Mouse (Mus musculus): ENCODE data around the gene Olfr1211. TPM values are rescaled to one million over a fixed set of nuclear protein-coding genes. Genes with fewer than 3 reads are reported as not detected.

The Olfr1211 gene
- total RNA-seq (2021), result not detected
- long read RNA-seq, experiment 1, result 0 reads
- long read RNA-seq, experiment 2, result 0 reads

GRCm38 (mm10) chr2:88938011-88938410 is at the start of gene Olfr1211:
Gene Olfr1211 (minus strand): TSS chr2:88938111.
- no peak for DNase-seq

GRCm38 (mm10) chr2:88980181-88980580 is 42.3 kb upstream of the Olfr1211 start, which contains the start of gene Gm13762:
Gene Gm13762 (minus strand): TSS chr2:88980281.
- DNase-seq, result no peak

GRCm38 (mm10) chr2:88953669-88954068 is 15.8 kb upstream of the Olfr1211 start, which contains the start of gene Olfr1212:
Gene Olfr1212 (plus strand): TSS chr2:88953969.
- no peak for DNase-seq

- no peak for DNase-seq
These were observed 22.9 kb downstream of the Olfr1211 start, which contains the start of gene Olfr1209 for GRCm38 (mm10) chr2:88915057-88915456. Gene Olfr1209 (minus strand): TSS chr2:88915157.

- no peak for DNase-seq
These were observed 35.7 kb downstream of the Olfr1211 start, which contains the start of gene Olfr1208 for GRCm38 (mm10) chr2:88902211-88902610. Gene Olfr1208 (minus strand): TSS chr2:88902311.

Other genes starting within 250 kb of the Olfr1211 start
- not detected for gene Olfr1195, start 248.9 kb downstream of the Olfr1211 start, total RNA-seq (2021)
- gene Olfr1196, start 233.5 kb downstream of the Olfr1211 start, total RNA-seq (2021), result not detected
- gene Olfr1197, start 205.7 kb downstream of the Olfr1211 start, total RNA-seq (2021), result not detected
- not detected for gene Olfr1198, start 186.7 kb downstream of the Olfr1211 start, total RNA-seq (2021)
- gene Olfr1199, start 177.6 kb downstream of the Olfr1211 start, total RNA-seq (2021), result not detected
- gene Olfr1200, start 167.6 kb downstream of the Olfr1211 start, total RNA-seq (2021), result not detected
- not detected for gene Olfr1201, start 145.1 kb downstream of the Olfr1211 start, total RNA-seq (2021)
- gene Olfr1202, start 123.6 kb downstream of the Olfr1211 start, total RNA-seq (2021), result not detected
- not detected for gene Olfr1205, start 108.4 kb downstream of the Olfr1211 start, total RNA-seq (2021)
- not detected for gene Olfr1204, start 88.8 kb downstream of the Olfr1211 start, total RNA-seq (2021)
- gene Olfr1206, start 74.9 kb downstream of the Olfr1211 start, total RNA-seq (2021), result not detected
- gene Olfr1208, start 35.8 kb downstream of the Olfr1211 start, total RNA-seq (2021), result not detected
- not detected for gene Olfr1209, start 23.0 kb downstream of the Olfr1211 start, total RNA-seq (2021)
- gene Olfr1212, start 15.9 kb upstream of the Olfr1211 start, total RNA-seq (2021), result not detected
- gene Gm13762, start 42.2 kb upstream of the Olfr1211 start, total RNA-seq (2021), result not detected
- gene Olfr1214, start 54.5 kb upstream of the Olfr1211 start, total RNA-seq (2021), result not detected
- not detected for gene Olfr1215, start 68.9 kb upstream of the Olfr1211 start, total RNA-seq (2021)
- gene Olfr1216, start 80.2 kb upstream of the Olfr1211 start, total RNA-seq (2021), result not detected
- not detected for gene Olfr1217, start 94.0 kb upstream of the Olfr1211 start, total RNA-seq (2021)
- not detected for gene Olfr1218, start 123.1 kb upstream of the Olfr1211 start, total RNA-seq (2021)
- gene Olfr1219, start 145.4 kb upstream of the Olfr1211 start, total RNA-seq (2021), result not detected
- not detected for gene Olfr1220, start 168.7 kb upstream of the Olfr1211 start, total RNA-seq (2021)
- gene Olfr1221, start 179.2 kb upstream of the Olfr1211 start, total RNA-seq (2021), result not detected
- not detected for gene Olfr1222, start 194.9 kb upstream of the Olfr1211 start, total RNA-seq (2021)
- not detected for gene Olfr1223, start 213.4 kb upstream of the Olfr1211 start, total RNA-seq (2021)
- not detected for gene Olfr1224-ps1, start 226.0 kb upstream of the Olfr1211 start, total RNA-seq (2021)
- gene Olfr1225, start 236.6 kb upstream of the Olfr1211 start, total RNA-seq (2021), result not detected